Mouse (Mus musculus) CH12F3 (cell line): ENCODE results near the gene Cfap97.

ENCODE experiments used
- in situ Hi-C: fragments of 300-500 bp; cut with MboI; formaldehyde crosslinking; loops from 2 replicates; pipeline ENCODE4 v1.14.3; 2020; ENCODE audit warnings: low sequenced_read_pairs

Cfap97 gene

DNA sequence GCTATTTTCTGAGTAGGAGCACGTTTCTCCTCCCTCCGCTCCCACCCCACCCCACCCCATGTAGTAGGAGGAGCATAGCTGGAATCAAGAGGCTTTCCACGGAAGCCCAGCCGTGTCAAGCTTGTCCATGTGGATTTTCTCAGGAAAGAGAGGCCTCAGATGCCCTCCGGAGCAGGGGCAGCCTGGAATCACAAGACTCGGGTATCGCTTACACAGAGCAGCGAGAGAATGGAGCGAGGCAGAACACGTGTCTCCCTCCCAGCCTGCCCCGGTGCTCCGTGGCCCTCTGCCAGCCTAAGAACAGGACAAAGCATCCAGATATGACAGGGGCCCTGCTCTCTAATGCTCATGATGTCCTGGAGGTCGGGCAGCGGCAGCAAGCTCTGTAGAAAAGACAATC lies 65.3 kb downstream of the Cfap97 start:
- in situ Hi-C loops: no loop called here

- in situ Hi-C loops: no loop called here
Measured at GRCm38 (mm10) chr8:46220566-46220965, 69.0 kb downstream of the Cfap97 start.

DNA sequence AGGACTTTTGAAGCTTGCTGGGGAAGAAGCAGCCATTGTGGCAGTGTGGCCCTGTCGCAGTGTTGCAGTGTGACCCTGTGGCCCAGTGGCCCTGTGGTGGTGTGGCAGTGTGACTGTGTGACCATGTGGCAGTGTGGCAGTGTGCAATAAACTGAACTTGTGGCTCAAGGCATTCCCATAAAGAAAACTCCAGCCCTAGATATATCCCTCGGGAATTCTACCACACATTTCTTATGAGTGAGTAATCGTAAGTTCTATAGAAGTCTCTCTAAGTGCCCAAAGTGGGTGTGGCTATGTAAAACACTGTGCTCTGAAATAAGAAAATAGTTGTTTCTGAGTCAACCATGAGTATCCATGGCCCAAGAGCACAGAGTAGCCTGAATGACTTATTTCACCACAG lies 73.9 kb downstream of the Cfap97 start:
- in situ Hi-C loops: loop anchor here (25.0 kb wide), 1 partner anchor 1162 kb away; no protein-coding TSS in a partner anchor

GRCm38 (mm10) chr8:46226622-46227021 lies 75.1 kb downstream of the Cfap97 start:
- in situ Hi-C loops: loop anchor here (25.0 kb wide), 1 partner anchor 1161 kb away; no protein-coding TSS in a partner anchor

DNA sequence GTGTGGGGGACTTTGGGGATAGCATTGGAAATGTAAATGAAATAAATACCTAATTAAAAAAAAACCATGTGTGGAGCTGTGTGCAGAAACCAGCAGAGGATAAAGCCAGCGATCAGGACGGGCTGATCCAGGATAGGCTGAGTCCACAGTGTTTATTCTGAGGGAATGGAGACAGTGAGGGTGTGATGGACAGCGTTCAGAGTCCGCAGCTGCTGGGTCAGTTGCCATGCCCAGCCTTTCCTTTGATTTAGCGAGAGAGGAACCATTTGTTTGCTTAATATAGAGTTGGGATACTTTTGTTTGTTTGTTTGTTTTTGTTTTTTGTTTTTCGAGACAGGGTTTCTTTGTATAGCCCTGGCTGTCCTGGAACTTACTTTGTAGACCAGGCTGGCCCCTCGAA lies 80.4 kb downstream of the Cfap97 start:
- in situ Hi-C loops: loop anchor here (25.0 kb wide), 1 partner anchor 1155 kb away; no protein-coding TSS in a partner anchor

DNA sequence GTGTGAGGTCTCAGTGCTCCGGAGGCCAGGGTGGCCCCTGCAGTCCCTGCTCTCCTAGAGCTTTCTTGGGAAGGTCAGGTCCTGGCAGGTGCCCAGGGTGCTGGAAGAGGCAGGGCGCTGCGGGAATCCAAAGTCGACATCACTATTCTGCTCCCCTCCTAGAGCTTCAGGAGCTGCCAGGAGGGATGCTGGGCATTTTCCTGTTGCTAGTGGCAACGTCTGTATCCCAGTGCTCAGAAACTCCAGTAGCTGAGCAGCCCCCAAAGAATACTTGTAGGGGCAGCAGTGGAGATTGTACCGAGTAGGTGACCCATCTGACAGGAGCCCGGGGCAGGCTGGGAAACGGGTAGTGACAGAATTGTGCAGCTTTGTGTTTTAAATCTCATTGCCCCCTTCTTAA lies 81.2 kb downstream of the Cfap97 start:
- in situ Hi-C loops: loop anchor here (25.0 kb wide), 1 partner anchor 1155 kb away; no protein-coding TSS in a partner anchor

GRCm38 (mm10) chr8:46234736-46235135 lies 83.2 kb downstream of the Cfap97 start:
- in situ Hi-C loops: loop anchor here (25.0 kb wide), 1 partner anchor 1153 kb away; no protein-coding TSS in a partner anchor

DNA sequence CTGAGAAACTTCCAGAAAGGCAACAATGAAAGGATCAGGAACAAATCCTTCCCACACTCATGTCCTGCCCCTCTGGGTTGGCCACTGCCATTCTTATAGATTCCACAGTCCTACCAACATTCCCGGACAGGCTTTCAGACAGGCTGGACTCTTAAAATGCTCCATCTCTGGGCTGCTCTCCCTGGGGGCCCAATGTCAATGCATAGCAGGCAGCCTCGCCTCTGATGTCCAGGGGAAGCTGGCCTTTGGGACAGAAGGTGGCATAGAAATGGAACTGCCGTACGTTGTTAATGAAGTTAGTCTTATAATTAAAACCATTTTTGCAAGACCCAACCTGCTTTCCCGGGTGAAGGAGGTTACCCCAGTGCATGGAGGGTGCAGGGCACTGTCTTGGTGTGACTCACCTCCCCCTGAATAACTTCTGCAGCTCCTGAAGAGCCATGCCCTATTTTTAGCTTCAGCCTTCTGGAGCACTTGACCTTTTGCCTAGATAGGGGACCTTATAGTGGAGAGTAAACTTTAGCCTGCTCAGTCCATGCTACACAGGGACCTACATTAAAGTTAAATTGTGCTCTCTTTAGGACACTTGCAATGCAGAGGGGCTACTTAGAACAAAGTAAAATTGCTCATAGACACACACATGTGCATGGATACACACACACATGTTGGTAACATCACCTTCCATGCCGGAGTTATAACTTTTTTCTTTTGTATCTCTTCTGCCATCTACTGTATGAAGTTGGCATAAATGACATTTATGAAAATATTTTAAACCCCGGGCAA lies 85.1 kb downstream of the Cfap97 start:
- in situ Hi-C loops: loop anchor here (25.0 kb wide), 1 partner anchor 1151 kb away; no protein-coding TSS in a partner anchor

DNA sequence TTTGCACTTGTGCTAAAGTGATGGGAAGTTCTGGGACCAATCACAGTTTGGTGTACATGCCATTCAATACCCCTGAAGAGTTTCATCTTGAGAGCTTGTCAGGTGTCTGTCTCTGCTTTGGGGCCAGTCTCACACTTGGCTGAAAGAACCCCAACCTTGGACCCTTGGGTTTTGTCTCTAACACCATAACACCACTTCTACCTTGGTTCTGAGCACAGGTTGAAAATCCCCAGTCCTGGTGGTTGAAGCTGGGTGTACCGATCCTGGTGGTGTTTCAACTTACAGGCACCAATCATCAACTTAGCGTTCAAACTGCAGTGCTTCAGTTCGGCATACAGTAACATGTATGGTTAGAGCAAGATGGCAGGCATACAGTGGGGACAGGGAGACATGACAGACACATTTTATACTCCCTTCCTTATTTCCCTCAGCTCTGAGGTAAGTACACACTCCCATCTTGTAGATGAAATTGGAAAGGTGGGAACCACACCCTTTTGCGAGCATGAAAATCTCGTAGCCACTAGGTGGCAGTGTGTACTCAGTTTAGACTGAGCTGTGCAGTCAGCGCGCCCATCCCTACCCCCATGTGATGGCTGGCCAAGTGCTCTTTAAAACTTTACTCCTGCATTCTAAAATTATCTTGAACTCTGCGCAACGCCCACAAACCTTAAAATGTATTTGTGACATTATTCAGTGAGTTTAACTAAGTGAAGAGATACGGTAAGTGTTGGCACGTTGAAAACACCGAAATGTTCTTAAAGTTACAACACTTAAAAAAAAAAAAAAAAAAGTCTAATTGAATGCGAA lies 90.2 kb downstream of the Cfap97 start:
- in situ Hi-C loops: loop anchor here (25.0 kb wide), 1 partner anchor 1146 kb away; no protein-coding TSS in a partner anchor

GRCm38 (mm10) chr8:46242946-46243345 lies 91.4 kb downstream of the Cfap97 start:
- in situ Hi-C loops: loop anchor here (25.0 kb wide), 1 partner anchor 1144 kb away; no protein-coding TSS in a partner anchor
